Mouse (Mus musculus) testis, adult 2 months (tissue): ENCODE measurements around the gene Uqcrh.

ENCODE experiments used
- CTCF ChIP-seq: fragments of 200-500 bp; IDR thresholded peaks from 2 replicates; pipeline ENCODE4 v1.5.1; 2012; ENCODE audit warnings: low read depth, mild to moderate bottlenecking, inconsistent platforms, low read length, moderate library complexity; ENCODE audit not compliant: control insufficient read depth, insufficient read depth, insufficient replicate concordance
- POLR2A ChIP-seq: fragments of 200-500 bp; IDR thresholded peaks from 2 replicates; pipeline ENCODE4 v1.6.1; 2012; ENCODE audit warnings: low read depth, mild to moderate bottlenecking, inconsistent platforms, low read length, moderate library complexity; ENCODE audit not compliant: control insufficient read depth

DNA sequence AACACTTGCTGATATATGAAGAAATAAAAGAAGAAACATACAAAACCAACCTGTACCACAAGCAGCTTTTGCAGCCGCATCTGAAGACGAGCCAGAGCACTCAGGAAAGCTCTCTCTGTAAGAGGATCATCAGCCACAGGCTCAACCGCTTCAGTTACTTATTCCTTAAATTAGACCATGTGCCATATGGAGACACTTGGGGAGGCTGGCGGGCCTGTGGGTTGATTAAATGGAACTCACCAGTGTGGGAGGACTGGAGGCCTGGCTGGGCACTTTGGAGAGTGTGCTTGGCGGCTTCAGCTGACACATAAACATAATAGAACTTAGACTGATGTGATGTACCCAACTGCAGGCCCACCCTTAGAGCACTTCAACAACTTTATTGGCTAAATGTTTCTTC is 41.5 kb downstream of the Uqcrh start:
- TF ChIP-seq POLR2A, result no peak
- no peak for TF ChIP-seq CTCF
